Mouse (Mus musculus) cerebellum, adult 2 months (tissue): Measurements from ENCODE around the gene Raph1.

Experiments used
- CTCF ChIP-seq: fragments of 200-500 bp; IDR thresholded peaks from 2 replicates; pipeline ENCODE4 v1.5.1; 2011; ENCODE audit warnings: low read depth, mild to moderate bottlenecking, control low read depth, low read length, moderate library complexity, borderline replicate concordance; ENCODE audit not compliant: insufficient read depth
- POLR2A ChIP-seq: fragments of 200-500 bp; IDR thresholded peaks from 2 replicates; pipeline ENCODE4 v1.6.1; 2011; ENCODE audit warnings: low read length, control low read depth, borderline replicate concordance; ENCODE audit not compliant: insufficient read depth

DNA sequence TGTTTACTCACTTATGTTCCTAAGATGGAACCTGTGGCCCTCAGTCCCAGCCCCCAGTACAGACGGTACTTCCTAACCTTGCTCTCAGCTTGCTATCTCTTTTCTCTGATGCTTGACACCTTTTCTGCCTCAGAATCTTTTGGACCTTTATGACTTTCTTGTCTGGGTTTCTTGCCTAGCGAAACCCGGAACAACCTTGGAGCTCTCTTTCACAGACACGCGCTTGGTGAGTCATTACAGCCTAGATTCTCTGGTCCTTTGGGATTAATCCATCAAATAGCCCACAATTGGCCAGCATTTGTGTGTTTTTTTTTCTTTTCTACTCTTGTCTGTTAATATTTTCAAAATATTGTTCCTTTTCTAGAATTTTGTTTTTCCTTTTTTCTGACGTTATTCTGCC lies 26.2 kb upstream of the Raph1 start:
- TF ChIP-seq CTCF (no peak), POLR2A (no peak)
